8 mouse cellular contexts compared by ENCODE assay signal in the genomic region with DNA sequence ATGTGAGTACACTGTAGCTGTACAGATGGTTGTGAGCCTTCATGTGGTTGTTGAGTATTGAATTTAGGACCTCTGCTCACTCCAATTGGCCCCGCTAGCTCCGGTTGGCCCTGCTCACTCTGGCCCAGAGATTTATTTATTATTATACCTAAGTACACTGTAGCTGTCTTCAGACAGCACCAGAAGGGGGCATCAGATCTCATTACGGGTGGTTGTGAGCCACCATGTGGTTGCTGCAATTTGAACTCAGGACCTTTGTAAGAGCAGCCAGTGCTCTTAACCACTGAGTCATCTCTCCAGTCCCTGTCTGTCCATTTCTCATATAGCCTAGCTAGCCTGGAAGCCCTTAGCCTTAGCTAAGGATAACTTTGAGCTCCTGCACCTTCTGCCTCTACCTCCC. TPM values are rescaled to one million over a fixed set of nuclear protein-coding genes. Genes with fewer than 3 reads are reported as not detected.
DNase-seq lines count a peak whose midpoint lies in the region; ATAC-seq and TF ChIP-seq lines count a peak whose summit lies in the region.
"Not testable (repeated sequence)": the region's sequence is repeated elsewhere in the genome, so short reads cannot be mapped to it uniquely, and the experiment has no call there.
"Had no signal": no experiment of that assay in that cellular context is flagged by ENCODE, and none has a peak within 500 bp of the region (broad histone marks: within the 10 kb centered on the region; RNA-seq: fewer than 3 reads in every experiment).

No protein-coding gene starts in this region.

- TF ChIP-seq POLR2A in MEL (IDR thresholded peaks at IDR 0.05; ENCODE audit: control insufficient read depth in 1 of 2, insufficient read depth in 1 of 2, low read depth in 1 of 2, low read length in 2 of 2, poor library complexity in 1 of 2), result not testable (repeated sequence)

- H3K4me3 ChIP-seq in MEL (ENCODE audit: control insufficient read depth in 1 of 2, insufficient read depth in 1 of 2, low read depth in 2 of 2, low read length in 2 of 2), result peak overlapping the region in 1 of 2 experiments; percentile 17; a peak in 1 of 4 replicates
- H3K4me3 ChIP-seq in forebrain, embryonic 12.5 days (replicated peaks), result not testable (repeated sequence)
- H3K4me3 ChIP-seq in heart, embryonic 13.5 days, result peak overlapping the region; percentile 67; the same call in 1 of the 2 replicates
- H3K4me3 ChIP-seq in intestine, embryonic 16.5 days (ENCODE audit: low read length), result peak overlapping the region; percentile 66
- H3K4me3 ChIP-seq in limb, embryonic 10.5 days, result peak overlapping the region; percentile 7; the same call in 1 of the 2 replicates
- peak overlapping the region; percentile 77 for H3K4me3 ChIP-seq in liver, embryonic 15.5 days (replicated peaks)
- 0 out of 2 replicates have a peak overlapping the region, but pooled peaks have one; percentile 66 for H3K4me3 ChIP-seq in stomach, embryonic 15.5 days (replicated peaks)

- not testable (repeated sequence) for TF ChIP-seq EP300 in MEL (IDR thresholded peaks at IDR 0.05; ENCODE audit: low read depth in 1 of 2, low read length in 2 of 2)

- not testable (repeated sequence) for ATAC-seq in forebrain, embryonic 12.5 days (ENCODE audit: low FRiP score); heart, embryonic 13.5 days (ENCODE audit: extremely low read depth, insufficient number of reproducible peaks, low FRiP score, low TSS enrichment); intestine, embryonic 16.5 days; liver, embryonic 15.5 days (ENCODE audit: insufficient read depth); stomach, embryonic 15.5 days (ENCODE audit: insufficient read depth, low FRiP score, low read depth)

- H3K4me2 ChIP-seq in forebrain, embryonic 12.5 days, result not testable (repeated sequence)
- H3K4me2 ChIP-seq in heart, embryonic 13.5 days, result peak overlapping the region; percentile 88
- H3K4me2 ChIP-seq in intestine, embryonic 16.5 days (ENCODE audit: low read depth, low read length), result peak overlapping the region; percentile 98
- peak overlapping the region; percentile 92 for H3K4me2 ChIP-seq in liver, embryonic 15.5 days
- peak overlapping the region; percentile 37; the same call in 1 of the 2 replicates for H3K4me2 ChIP-seq in stomach, embryonic 15.5 days

- H3K79me2 ChIP-seq in MEL (ENCODE audit: control insufficient read depth, insufficient read depth, low read length, poor library complexity), result not testable (repeated sequence)

- H3K27ac ChIP-seq in MEL (ENCODE audit: control insufficient read depth, low read depth, low read length); heart, embryonic 13.5 days (replicated peaks); intestine, embryonic 16.5 days (ENCODE audit: low read length); limb, embryonic 10.5 days; stomach, embryonic 15.5 days: not testable (repeated sequence)
- 0 out of 2 replicates have a peak overlapping the region, but pooled peaks have one; percentile 11 for H3K27ac ChIP-seq in forebrain, embryonic 12.5 days
- peak overlapping the region; percentile 99 for H3K27ac ChIP-seq in liver, embryonic 15.5 days (replicated peaks)

- H3K4me1 ChIP-seq in MEL (ENCODE audit: control insufficient read depth in 1 of 2, insufficient read depth in 2 of 2, low read length in 2 of 2), result not testable (repeated sequence)
- peaks cover 21% of the 10 kb centered on the region for H3K4me1 ChIP-seq in forebrain, embryonic 12.5 days
- H3K4me1 ChIP-seq in heart, embryonic 13.5 days, result peaks cover 37% of the 10 kb centered on the region
- peaks cover 12% of the 10 kb centered on the region; the same call in 1 of the 2 replicates for H3K4me1 ChIP-seq in intestine, embryonic 16.5 days (ENCODE audit: control insufficient read depth, insufficient read depth, low read length)
- peaks cover 17% of the 10 kb centered on the region for H3K4me1 ChIP-seq in limb, embryonic 10.5 days
- H3K4me1 ChIP-seq in liver, embryonic 15.5 days (replicated peaks), result peaks cover 64% of the 10 kb centered on the region
- peaks cover 11% of the 10 kb centered on the region for H3K4me1 ChIP-seq in stomach, embryonic 15.5 days

- H3K9ac ChIP-seq in MEL (ENCODE audit: control insufficient read depth, low read depth, low read length, poor library complexity, severe bottlenecking); forebrain, embryonic 12.5 days; heart, embryonic 13.5 days; intestine, embryonic 16.5 days (ENCODE audit: low read depth, low read length); stomach, embryonic 15.5 days: not testable (repeated sequence)
- H3K9ac ChIP-seq in liver, embryonic 15.5 days, result peak overlapping the region; percentile 91

- WGBS in forebrain, embryonic 12.5 days, result 91% methylated on average over 3 of the region's 3 CpGs
- 86% methylated on average over 3 of the region's 3 CpGs for WGBS in heart, embryonic 13.5 days
- WGBS in intestine, embryonic 16.5 days, result 94% methylated on average over 3 of the region's 3 CpGs
- 90% methylated on average over 3 of the region's 3 CpGs for WGBS in limb, embryonic 10.5 days
- 83% methylated on average over 3 of the region's 3 CpGs for WGBS in liver, embryonic 15.5 days (ENCODE audit: insufficient replicate concordance)
- 79% methylated on average over 3 of the region's 3 CpGs for WGBS in stomach, embryonic 15.5 days

- not testable (repeated sequence) for H3K36me3 ChIP-seq in MEL (ENCODE audit: control insufficient read depth in 1 of 2, insufficient read depth in 2 of 2, low read length in 2 of 2); forebrain, embryonic 12.5 days (replicated peaks); intestine, embryonic 16.5 days (ENCODE audit: control insufficient read depth, insufficient read depth, low read length); limb, embryonic 10.5 days; stomach, embryonic 15.5 days
- H3K36me3 ChIP-seq in heart, embryonic 13.5 days, result peaks cover 15% of the 10 kb centered on the region
- H3K36me3 ChIP-seq in liver, embryonic 15.5 days (replicated peaks), result peaks cover 34% of the 10 kb centered on the region

- not testable (repeated sequence) for H3K27me3 ChIP-seq in MEL (ENCODE audit: control insufficient read depth in 1 of 2, insufficient read depth in 2 of 2, low read length in 2 of 2); heart, embryonic 13.5 days (replicated peaks); intestine, embryonic 16.5 days (replicated peaks; ENCODE audit: control insufficient read depth, insufficient read depth, low read length); liver, embryonic 15.5 days; stomach, embryonic 15.5 days (replicated peaks)
- H3K27me3 ChIP-seq in forebrain, embryonic 12.5 days, result peaks cover 21% of the 10 kb centered on the region
- peaks cover 17% of the 10 kb centered on the region for H3K27me3 ChIP-seq in limb, embryonic 10.5 days (ENCODE audit: low read depth, poor library complexity, severe bottlenecking)

- peak in 2 of 3 experiments; percentile 12 to 19; a peak in 1 of 6 replicates for TF ChIP-seq CTCF in MEL (IDR thresholded peaks at IDR 0.05 in 2 of 3, conservative IDR thresholded peaks at IDR 0.05 in 1 of 3; ENCODE audit: control insufficient read depth in 1 of 3, insufficient read depth in 1 of 3, low read depth in 2 of 3, low read length in 3 of 3, poor library complexity in 1 of 3, severe bottlenecking in 1 of 3)

- not testable (repeated sequence) for DNase-seq in MEL (ENCODE audit: low read depth, low spot score); limb, embryonic 10.5 days (ENCODE audit: low spot score)

- TF ChIP-seq RAD21 in MEL (IDR thresholded peaks at IDR 0.05; ENCODE audit: low read depth, low read length), result not testable (repeated sequence)

- H3K9me3 ChIP-seq in MEL (replicated peaks; ENCODE audit: insufficient read depth, low read length); forebrain, embryonic 12.5 days; heart, embryonic 13.5 days; intestine, embryonic 16.5 days (ENCODE audit: control insufficient read depth, low read length); limb, embryonic 10.5 days (replicated peaks); liver, embryonic 15.5 days (replicated peaks); stomach, embryonic 15.5 days: not testable (repeated sequence)

RNA-seq across cellular contexts. Expression of gene Ttc39a, which starts 1.5 kb away (rescaled TPM):
- 1.8 and 2.8 TPM in 2 replicates for total RNA-seq in MEL (2012; rRNA removed)
- polyA plus RNA-seq in MEL (2012; ENCODE audit: insufficient read depth in 1 of 2, insufficient read length in 2 of 2, low read depth in 1 of 2, low replicate concordance in 2 of 2, missing spikeins in 1 of 2), result 1 to 10 TPM in 1 of 2 experiments, not detected in 1; 4.2 TPM
- 1.1 and 2.5 TPM in 2 replicates for polyA plus RNA-seq in forebrain, embryonic 12.5 days (2016; fragmentation: Nextera tagmentation; extraction: Ambion mirVana)
- polyA plus RNA-seq in heart, embryonic 13.5 days (2015; fragmentation: Nextera tagmentation; extraction: Ambion mirVana), result 8.8 and 9.7 TPM in 2 replicates
- 18.7 and 19.8 TPM in 2 replicates for polyA plus RNA-seq in intestine, embryonic 16.5 days (2015; fragmentation: Nextera tagmentation; extraction: Ambion mirVana)
- 6.9 and 7.0 TPM in 2 replicates for polyA plus RNA-seq in limb, embryonic 10.5 days (2016; fragmentation: Nextera tagmentation; extraction: Ambion mirVana)
- polyA plus RNA-seq in liver, embryonic 15.5 days (2015; fragmentation: Nextera tagmentation; extraction: Ambion mirVana), result 13.5 and 14.3 TPM in 2 replicates
- polyA plus RNA-seq in stomach, embryonic 15.5 days (2015; fragmentation: Nextera tagmentation; extraction: Ambion mirVana), result 21.3 and 30.0 TPM in 2 replicates
- polyA plus RNA-seq: activated CD4-positive, CD25-positive, alpha-beta regulatory T cell, adult 4 months had no signal
